Mouse (Mus musculus): ENCODE data around the gene Sufu.

The Sufu gene

DNA sequence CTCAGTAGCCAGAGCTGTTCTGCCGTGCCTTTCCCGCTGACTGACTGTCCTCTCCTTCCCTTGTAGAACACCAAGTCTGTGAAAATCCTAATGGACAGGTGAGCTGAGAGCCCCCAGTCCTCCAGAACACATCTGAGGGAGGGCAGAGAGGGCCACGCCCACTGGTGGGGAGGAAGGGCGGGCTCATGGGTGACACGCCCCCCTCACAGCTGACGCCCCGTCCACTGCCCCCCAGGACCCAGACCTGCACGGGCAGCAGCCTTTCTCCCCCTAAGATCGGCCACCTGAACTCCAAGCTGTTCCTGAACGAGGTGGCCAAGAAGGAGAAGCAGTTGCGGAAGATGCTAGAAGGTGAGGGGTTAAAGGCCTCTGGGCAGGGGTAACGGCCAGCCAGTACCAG, 117.7 kb downstream of the Sufu start:
- DNase-seq (ENCODE audit: low read depth, low spot score) = no peak

GRCm38 (mm10) chr19:46515287-46515821, 118.7 kb downstream of the Sufu start:
- DNase-seq (ENCODE audit: low read depth, low spot score) = no peak

DNA sequence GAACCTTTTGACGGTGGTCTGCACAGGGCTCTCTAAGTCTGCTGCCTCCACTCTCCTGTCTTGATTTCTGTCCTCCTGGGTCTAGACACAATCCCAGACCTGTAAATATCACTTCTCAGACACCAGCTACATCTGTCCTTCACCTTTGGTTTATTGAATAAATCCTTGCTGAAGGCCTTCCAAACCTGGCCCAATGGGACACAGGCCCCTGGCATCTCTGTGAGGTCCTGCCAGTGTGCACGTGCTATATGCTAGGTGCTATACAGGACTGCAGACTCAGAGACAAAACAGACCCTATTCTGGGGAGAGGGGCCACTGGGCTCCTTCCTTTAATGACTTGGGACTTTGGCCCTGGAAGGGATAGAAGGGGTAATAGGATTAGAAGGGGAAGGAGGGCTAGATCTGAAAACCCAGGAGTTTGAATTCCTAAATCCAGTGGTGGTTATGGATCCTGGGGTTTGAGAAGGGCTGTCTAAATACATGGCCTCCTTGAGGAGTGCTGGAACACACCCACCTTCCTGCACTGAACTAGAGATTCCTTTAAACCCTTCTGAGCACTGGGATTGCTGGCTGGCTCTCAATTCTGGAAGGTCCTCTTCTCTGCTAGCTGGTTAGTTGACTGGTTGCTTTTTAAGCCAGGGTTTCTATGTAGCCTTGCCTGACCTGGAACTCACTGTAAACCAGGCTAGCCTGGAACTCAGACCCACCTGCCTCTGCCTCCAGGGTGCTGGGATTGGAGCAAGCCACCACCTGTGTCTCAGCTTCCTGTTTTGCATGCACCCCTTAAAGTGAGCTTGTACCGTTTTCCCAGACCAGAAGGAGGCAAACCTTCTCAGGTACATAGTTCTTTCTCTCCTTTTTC, 120.2 kb downstream of the Sufu start:
- DNase-seq (ENCODE audit: low read depth, low spot score) = no peak

DNA sequence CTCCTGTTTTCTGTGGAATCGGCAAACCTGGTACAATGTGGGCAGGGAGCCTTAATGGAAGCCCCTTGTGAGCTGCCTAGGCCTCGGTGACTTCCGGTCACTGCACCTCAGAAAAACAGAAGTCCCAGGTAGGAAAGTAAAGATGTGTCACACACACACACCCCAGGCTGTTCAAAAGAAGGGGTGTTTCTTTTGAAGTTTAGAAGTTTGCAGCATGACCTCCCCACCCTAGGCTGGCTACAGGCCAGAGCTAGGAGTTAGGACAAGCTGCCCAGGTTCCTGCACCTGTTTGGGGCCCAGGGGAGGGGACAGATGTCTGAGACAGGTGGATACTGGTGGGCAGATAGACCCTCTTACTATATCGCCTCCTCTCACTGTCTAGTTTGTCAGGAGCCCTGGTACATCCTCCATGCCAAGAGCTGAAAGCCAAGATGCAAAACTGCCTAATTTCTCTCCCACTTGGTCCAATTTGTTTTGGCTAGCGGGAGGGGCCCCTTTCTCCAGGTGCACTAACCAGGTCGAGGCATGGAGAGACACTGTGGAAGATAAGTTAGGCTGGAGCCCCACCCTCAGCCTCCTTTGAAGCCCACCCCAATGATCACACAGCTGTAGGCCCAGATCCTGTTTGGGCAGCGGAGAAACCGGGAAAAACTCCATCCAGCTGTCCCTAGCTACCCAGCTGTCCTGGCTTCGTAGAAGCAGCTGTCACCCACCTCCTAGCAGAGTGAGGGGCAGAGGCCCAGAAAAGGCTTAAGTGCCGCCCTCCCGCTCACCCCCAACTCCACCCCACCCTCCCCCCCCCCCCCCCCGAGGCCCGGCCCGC, 121.0 kb downstream of the Sufu start:
- no peak for DNase-seq (ENCODE audit: low read depth, low spot score)

DNA sequence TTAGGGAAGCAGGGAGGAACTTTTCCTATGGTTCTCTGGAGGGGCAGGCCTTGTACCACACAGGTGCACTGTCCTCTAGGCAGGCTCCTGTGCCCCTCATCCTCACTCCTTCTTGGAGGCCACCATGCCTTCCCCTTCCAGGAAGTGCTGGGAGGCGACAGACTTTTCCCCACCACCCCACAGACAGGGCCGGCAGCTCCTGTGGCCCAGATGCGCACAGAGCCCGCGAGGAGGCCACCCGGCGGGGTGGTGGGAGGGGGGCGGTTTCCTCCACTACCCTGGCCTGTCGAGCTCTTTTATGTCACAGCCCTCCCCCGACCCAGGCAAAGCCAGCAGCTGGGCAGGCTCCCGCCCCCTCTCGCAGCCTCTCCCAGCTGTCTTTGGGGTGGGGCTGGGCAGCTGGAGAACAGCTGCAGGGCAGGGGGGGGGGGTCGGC, 121.7 kb downstream of the Sufu start:
- DNase-seq (ENCODE audit: low read depth, low spot score) = no peak

- DNase-seq (ENCODE audit: low read depth, low spot score) = no peak
These were observed 122.3 kb downstream of the Sufu start for GRCm38 (mm10) chr19:46518828-46519621.

- DNase-seq (ENCODE audit: low read depth, low spot score) = no peak
These were observed 125.0 kb downstream of the Sufu start for GRCm38 (mm10) chr19:46521698-46522097.

- DNase-seq (ENCODE audit: low read depth, low spot score) = peak; percentile 50
These were observed 125.8 kb downstream of the Sufu start for GRCm38 (mm10) chr19:46522433-46523044.

GRCm38 (mm10) chr19:46523131-46523479, 126.4 kb downstream of the Sufu start:
- no peak for DNase-seq (ENCODE audit: low read depth, low spot score)

DNA sequence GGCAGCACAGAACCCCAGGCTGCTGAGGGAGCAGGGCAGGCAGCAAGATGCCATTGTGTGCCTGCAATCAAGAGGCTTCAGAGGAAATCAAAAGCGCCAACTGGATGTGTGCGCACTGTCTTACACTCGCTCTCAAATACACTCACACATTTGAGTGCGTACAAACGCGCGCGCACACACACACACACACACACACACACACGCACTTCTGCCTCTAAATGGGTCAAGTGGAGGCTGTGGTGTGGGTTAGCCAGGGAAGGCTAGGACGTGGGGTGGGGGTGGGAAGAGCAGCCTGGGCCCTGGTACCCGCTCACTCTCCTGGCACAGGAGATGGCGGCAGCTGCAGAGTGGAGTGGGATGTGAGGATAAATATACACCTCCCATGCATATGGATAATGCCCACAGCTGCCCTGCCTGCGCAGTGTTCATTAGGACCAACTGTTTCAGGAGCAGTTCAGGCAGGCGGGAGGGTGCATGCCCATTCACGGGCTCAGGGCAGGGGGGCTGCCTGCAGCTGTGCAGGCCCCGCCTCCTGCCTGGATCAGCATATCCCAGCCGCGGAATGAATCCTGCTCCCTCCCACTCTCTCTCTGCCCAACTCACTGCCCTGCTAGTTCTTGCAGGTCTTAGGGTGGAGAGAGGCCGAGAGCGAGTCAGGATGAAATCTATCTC, 126.9 kb downstream of the Sufu start:
- DNase-seq (ENCODE audit: low read depth, low spot score) = peak; percentile 86

GRCm38 (mm10) chr19:46524152-46524544, 127.5 kb downstream of the Sufu start:
- DNase-seq (ENCODE audit: low read depth, low spot score) = no peak

GRCm38 (mm10) chr19:46524601-46525321, 128.1 kb downstream of the Sufu start:
- DNase-seq (ENCODE audit: low read depth, low spot score) = no peak

DNA sequence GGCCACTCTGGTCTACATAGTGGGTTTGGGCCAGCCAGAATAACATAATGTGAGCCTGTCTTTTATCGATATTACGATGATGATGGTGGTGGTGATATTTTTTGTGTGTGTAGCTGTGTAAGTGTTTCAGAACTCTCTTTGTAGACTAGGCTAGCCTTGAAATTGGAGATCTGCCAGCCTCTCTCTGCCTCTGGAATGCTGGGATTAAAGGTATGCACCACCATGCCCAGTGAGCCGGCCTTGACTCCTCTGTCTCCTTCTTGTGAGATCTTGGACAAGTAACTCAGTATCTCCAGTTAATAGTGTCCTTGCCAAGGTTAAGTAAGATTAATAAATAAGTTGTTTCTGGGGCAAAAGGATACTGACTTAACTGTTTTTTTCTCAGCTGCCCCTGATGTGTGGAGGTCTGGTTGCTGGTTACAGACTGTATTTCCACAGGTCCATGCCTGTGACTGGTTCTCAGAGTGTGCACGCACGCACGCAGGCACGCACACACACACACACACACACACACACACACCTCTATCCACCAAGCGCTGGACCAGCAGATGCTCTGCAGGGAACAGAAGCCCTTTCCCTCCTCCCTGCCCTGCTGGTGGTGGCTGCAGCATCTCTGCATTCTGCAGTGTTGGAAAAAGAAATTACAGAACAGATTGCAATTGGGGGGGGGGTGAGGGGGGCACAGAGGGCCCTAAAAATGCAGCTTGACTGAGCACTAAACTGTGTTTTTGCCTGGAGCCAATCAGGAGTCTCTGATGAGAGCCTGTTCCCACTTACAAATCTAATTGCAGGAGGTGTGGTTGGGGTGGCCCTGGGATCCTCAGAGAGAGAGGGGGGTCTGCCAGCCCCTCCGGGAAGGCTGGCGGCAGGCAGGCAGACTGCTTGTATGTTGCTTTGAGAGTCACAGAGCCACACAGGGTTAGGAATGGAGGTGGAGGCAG, 129.3 kb downstream of the Sufu start:
- no peak for DNase-seq (ENCODE audit: low read depth, low spot score)

DNA sequence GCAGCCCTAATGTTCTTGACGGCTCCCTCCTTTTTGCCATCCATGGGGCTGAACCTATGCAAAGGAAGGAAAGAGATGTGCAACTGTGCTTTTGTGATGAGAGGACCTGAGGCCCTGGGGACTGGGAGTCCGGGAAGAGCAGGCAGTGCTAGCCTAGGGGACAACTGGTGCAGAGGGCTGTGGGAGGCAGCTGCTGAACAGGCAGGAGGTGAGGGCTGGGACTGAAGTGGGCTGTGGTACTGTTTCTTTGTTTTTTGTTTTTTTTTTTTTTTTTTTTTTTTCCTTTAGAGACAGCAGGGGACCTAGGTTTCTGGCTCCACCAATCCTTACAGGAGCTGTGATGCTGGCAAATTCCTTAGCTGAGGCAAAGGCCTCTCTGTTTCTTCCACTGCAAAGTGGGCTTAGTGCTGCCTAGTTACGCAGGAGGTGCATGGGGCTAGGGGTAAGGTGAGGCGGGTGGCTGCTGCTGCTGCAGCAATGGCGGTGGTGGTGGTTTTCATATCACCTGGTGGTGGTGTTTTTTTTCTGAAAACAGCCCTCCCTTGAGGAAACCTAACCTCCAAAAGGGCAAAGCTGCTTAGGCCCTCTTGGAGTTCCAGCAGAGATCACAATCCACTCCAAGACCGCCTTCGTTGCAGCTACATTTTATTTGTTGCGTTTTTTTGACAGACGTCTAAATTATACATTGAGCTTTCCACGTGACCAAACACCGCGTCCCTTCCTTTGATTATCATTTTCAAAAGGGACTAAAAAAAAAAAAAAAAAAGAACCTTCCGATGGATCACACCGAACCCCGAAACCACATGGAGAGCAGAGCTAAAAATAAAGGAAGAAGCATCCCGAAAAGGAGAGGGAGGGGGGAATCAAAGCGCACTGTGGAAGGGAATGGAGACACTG, 131.2 kb downstream of the Sufu start:
- peak; percentile 40 for DNase-seq (ENCODE audit: low read depth, low spot score)

DNA sequence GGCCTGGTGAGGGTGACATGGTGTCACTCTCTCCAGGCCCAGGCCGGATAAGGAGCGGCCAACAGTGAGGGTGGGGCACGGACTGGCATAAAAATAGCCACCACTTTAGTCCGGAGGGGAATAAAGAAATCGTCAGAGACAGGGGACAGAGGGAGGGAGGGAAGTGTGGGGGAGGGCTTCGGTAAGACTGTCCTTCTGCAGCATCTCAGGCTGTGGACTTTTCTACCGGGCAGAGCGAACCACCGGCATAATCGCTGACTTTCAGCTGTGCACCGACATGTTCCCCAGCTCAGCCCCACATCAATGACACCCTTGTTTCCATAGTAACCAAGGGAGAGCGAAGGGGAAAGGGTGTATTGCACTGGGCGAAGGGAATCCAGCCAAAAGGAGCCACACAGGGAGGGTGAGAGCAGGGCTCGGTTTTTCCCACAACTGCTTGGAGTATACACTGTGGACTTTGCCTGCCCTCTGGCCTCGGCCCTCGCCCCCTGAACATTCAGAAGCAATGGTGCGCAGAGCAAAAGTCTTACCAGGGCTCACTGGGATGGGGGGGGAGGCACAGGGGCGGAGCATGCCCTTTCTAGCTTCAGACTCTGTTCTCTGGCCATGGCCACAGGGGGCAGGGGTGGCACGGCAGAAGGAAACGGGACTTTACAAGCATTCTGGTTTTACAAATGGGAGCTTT, 132.0 kb downstream of the Sufu start:
- peak; percentile 55 for DNase-seq (ENCODE audit: low read depth, low spot score)

DNA sequence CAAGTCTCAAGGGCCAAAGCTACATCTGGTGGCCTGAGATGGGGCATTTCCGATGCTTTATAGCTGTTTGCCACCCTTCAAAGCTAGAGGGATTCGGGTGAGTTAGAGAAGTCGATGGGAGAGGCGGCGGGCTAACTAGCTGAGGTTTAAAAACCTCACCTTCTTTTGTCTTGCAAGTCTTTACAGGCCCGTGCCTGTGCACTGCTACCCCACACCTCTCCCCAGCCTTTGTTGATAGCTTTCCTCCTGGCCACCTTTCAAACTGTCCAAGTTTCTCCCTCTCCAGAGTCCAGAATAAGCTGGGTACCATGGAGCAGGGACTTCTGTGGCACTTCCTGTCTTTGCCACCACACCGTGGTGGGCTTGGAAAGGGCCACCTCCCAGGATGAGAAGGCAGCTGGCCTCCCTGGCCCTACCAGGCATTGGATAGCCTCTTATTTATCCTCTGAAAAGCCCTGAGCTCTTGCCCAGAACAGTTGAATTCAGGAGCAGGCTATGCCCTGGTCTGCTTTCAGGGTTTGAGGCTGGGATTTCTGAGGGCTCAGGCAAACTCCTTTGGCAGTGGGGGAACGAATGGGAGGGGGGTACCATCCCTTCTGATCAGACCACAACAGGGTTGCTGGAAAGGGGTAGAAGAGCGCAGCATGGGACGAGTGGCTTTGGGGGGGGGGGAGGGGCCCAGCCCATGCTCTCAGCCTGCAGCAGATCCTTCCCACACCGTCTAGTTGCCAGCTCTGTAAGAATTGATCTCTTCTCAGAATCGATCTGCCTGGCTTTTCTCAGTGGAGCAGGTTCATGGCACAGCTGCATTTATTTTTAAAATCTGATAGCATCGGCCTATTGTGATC, 133.1 kb downstream of the Sufu start:
- no peak for DNase-seq (ENCODE audit: low read depth, low spot score)

Measured in telencephalon, adult 2 months (tissue).